Mouse (Mus musculus) MEL (cell line): ENCODE results near the gene Notch4. TPM values are rescaled to one million over a fixed set of nuclear protein-coding genes. Genes with fewer than 3 reads are reported as not detected.

Experiments used
- DNase-seq: peaks from one replicate; pipeline ENCODE4 v3.0.0; 2011; ENCODE audit warnings: low read depth, low spot score
- H3K27ac ChIP-seq: 2 replicates; pipeline ENCODE4 v1.5.1; 2012; ENCODE audit warnings: low read depth, mild to moderate bottlenecking, control low read depth, low read length, moderate library complexity; ENCODE audit not compliant: control insufficient read depth
- H3K27me3 ChIP-seq, 2 experiments: fragments of 150-350 bp in 1 of 2; sonication (generic) in 1 of 2; 2 replicates each; pipeline ENCODE4 v1.6.1; 2012; ENCODE audit warnings: low read length in 2 of 2, mild to moderate bottlenecking in 2 of 2, improper control_type of control experiment in 1 of 2, moderate library complexity in 1 of 2; ENCODE audit not compliant: insufficient read depth in 2 of 2, control insufficient read depth in 1 of 2
- H3K36me3 ChIP-seq, 2 experiments: 2 replicates each; pipeline ENCODE4 v1.6.1; 2012 to 2014; ENCODE audit warnings: low read length in 2 of 2, improper control_type of control experiment in 1 of 2, inconsistent platforms in 1 of 2, mild to moderate bottlenecking in 1 of 2; ENCODE audit not compliant: insufficient read depth in 2 of 2, control insufficient read depth in 1 of 2
- H3K4me1 ChIP-seq, 2 experiments: fragments of 150-350 bp in 1 of 2; sonication (generic) in 1 of 2; 2 replicates each; pipeline ENCODE4 v1.6.1; 2012; ENCODE audit warnings: low read length in 2 of 2, improper control_type of control experiment in 1 of 2, mild to moderate bottlenecking in 1 of 2; ENCODE audit not compliant: insufficient read depth in 2 of 2, control insufficient read depth in 1 of 2
- H3K4me3 ChIP-seq, 2 experiments: fragments of 150-350 bp in 1 of 2; sonication (generic) in 1 of 2; 2 replicates each; pipeline ENCODE4 v1.5.1; 2012; ENCODE audit warnings: low read depth in 2 of 2, low read length in 2 of 2, mild to moderate bottlenecking in 2 of 2, moderate library complexity in 2 of 2, control low read depth in 1 of 2, improper control_type of control experiment in 1 of 2; ENCODE audit not compliant: control insufficient read depth in 1 of 2, insufficient read depth in 1 of 2
- H3K79me2 ChIP-seq: 2 replicates; pipeline ENCODE4 v1.6.1; 2012; ENCODE audit warnings: mild to moderate bottlenecking, low read length, moderate library complexity; ENCODE audit not compliant: control insufficient read depth, poor library complexity, insufficient read depth
- H3K9ac ChIP-seq: 2 replicates; pipeline ENCODE4 v1.6.1; 2012; ENCODE audit warnings: low read depth, mild to moderate bottlenecking, control low read depth, low read length, moderate library complexity; ENCODE audit not compliant: control insufficient read depth, poor library complexity, severe bottlenecking
- H3K9me3 ChIP-seq: fragments of 150-350 bp; sonication (generic); replicated peaks from 2 replicates; pipeline ENCODE4 v1.6.1; 2012; ENCODE audit warnings: mild to moderate bottlenecking, low read length, improper control_type of control experiment, moderate library complexity; ENCODE audit not compliant: insufficient read depth
- CHD2 ChIP-seq: IDR thresholded peaks from 2 replicates; pipeline ENCODE4 v1.6.1; 2011; ENCODE audit warnings: low read length, improper control_type of control experiment
- EP300 ChIP-seq, 2 experiments: IDR thresholded peaks; 2 replicates each; pipeline ENCODE4 v1.6.1; 2011; ENCODE audit warnings: improper control_type of control experiment in 2 of 2, low read length in 2 of 2, low read depth in 1 of 2, mild to moderate bottlenecking in 1 of 2
- GABPA ChIP-seq: IDR thresholded peaks from 2 replicates; pipeline ENCODE4 v1.6.1; 2012; ENCODE audit warnings: low read depth, mild to moderate bottlenecking, inconsistent platforms, low read length, improper control_type of control experiment, moderate library complexity
- GATA1 ChIP-seq: IDR thresholded peaks from 2 replicates; pipeline ENCODE4 v1.6.1; 2011; ENCODE audit warnings: low read depth, low read length, improper control_type of control experiment
- JUND ChIP-seq: IDR thresholded peaks from 2 replicates; pipeline ENCODE4 v1.6.1; 2011; ENCODE audit warnings: low read depth, mild to moderate bottlenecking, improper control_type of control experiment, low read length
- MEF2A ChIP-seq: IDR thresholded peaks from 2 replicates; pipeline ENCODE4 v1.6.1; 2014; ENCODE audit warnings: low read depth, mild to moderate bottlenecking, inconsistent platforms, low read length, improper control_type of control experiment; ENCODE audit not compliant: poor library complexity, insufficient replicate concordance, severe bottlenecking; ENCODE audit errors: extremely low read depth
- MXI1 ChIP-seq: IDR thresholded peaks from 2 replicates; pipeline ENCODE4 v1.6.1; 2011; ENCODE audit warnings: mild to moderate bottlenecking, low read depth, low read length, improper control_type of control experiment
- MYC ChIP-seq: IDR thresholded peaks from 2 replicates; pipeline ENCODE4 v1.6.1; 2011; ENCODE audit warnings: low read depth, mild to moderate bottlenecking, low read length, improper control_type of control experiment, moderate library complexity
- NELFE ChIP-seq: IDR thresholded peaks from 2 replicates; pipeline ENCODE4 v1.6.1; 2011; ENCODE audit warnings: low read depth, low read length, improper control_type of control experiment
- POLR2A ChIP-seq, 2 experiments: IDR thresholded peaks; 2 replicates each; pipeline ENCODE4 v1.6.1; 2011 to 2012; ENCODE audit warnings: low read length in 2 of 2, mild to moderate bottlenecking in 2 of 2, control low read depth in 1 of 2, improper control_type of control experiment in 1 of 2, low read depth in 1 of 2, moderate library complexity in 1 of 2; ENCODE audit not compliant: control insufficient read depth in 1 of 2, insufficient read depth in 1 of 2, poor library complexity in 1 of 2
- POLR2AphosphoS2 ChIP-seq: IDR thresholded peaks from 2 replicates; pipeline ENCODE4 v1.6.1; 2011; ENCODE audit warnings: low read length, improper control_type of control experiment
- SIN3A ChIP-seq: IDR thresholded peaks from 2 replicates; pipeline ENCODE4 v1.6.1; 2012; ENCODE audit warnings: low read length, improper control_type of control experiment, inconsistent platforms
- SMC3 ChIP-seq: IDR thresholded peaks from 2 replicates; pipeline ENCODE4 v1.6.1; 2011; ENCODE audit warnings: low read depth, low read length, improper control_type of control experiment
- TAL1 ChIP-seq: IDR thresholded peaks from 2 replicates; pipeline ENCODE4 v1.6.1; 2012; ENCODE audit warnings: mild to moderate bottlenecking, inconsistent platforms, low read length, moderate library complexity, mixed read lengths
- USF2 ChIP-seq, 2 experiments: IDR thresholded peaks; 2 replicates each; pipeline ENCODE4 v1.6.1; 2011 to 2012; ENCODE audit warnings: improper control_type of control experiment in 2 of 2, low read length in 2 of 2, borderline replicate concordance in 1 of 2, inconsistent platforms in 1 of 2, low read depth in 1 of 2, mild to moderate bottlenecking in 1 of 2; ENCODE audit not compliant: insufficient read depth in 1 of 2
- ZC3H11A ChIP-seq: IDR thresholded peaks from 2 replicates; pipeline ENCODE4 v1.6.1; 2012; ENCODE audit warnings: low read depth, mild to moderate bottlenecking, inconsistent platforms, low read length, improper control_type of control experiment
- ZKSCAN1 ChIP-seq: IDR thresholded peaks from 2 replicates; pipeline ENCODE4 v1.6.1; 2012; ENCODE audit warnings: low read depth, mild to moderate bottlenecking, inconsistent platforms, low read length, improper control_type of control experiment, moderate library complexity
- ZMIZ1 ChIP-seq: IDR thresholded peaks from 2 replicates; pipeline ENCODE4 v1.6.1; 2012; ENCODE audit warnings: low read depth, mild to moderate bottlenecking, inconsistent platforms, low read length, improper control_type of control experiment, moderate library complexity
- polyA plus RNA-seq, 2 experiments: library from polyadenylated mRNA; stranded (reverse) in 1 of 2; unstranded in 1 of 2; fragments of >175 nt in 1 of 2; fragments of >200 nt in 1 of 2; gene quantifications; 2 replicates each; pipeline versions ENCODE4 v1.2.1 to v1.2.4; 2012; ENCODE audit warnings: low replicate concordance in 2 of 2, low read depth in 1 of 2; ENCODE audit not compliant: insufficient read length in 2 of 2, insufficient read depth in 1 of 2, missing spikeins in 1 of 2
- total RNA-seq: library from RNA; depleted of rRNA; stranded (reverse); fragments of 300-350 nt; gene quantifications from 2 replicates; pipeline ENCODE4 v1.2.3, GENCODE M21; 2012

The Notch4 gene
- total and polyA plus RNA-seq, 3 experiments: 0.15 to 21.9 (median 0.33) TPM

DNA sequence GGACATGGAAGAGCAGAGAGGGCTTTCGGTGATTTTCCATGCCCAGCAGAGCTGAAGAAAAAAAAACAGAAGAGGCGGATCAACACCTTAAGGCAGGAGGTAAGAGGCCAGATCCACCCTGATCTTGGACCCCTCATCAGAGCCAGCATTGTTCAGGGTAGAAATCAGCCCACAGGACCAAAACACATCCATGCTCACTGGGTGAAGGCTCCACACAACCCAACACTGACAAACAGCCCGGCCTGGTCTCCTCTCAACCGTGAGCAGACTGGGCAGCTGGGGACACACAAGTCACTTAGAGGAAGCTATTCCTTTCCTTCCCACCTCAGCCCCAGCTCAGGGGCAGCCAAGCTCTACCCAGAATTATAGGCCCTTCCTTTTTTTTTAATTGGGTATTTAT lies 16.5 kb upstream of the Notch4 start:
- no peak for TF ChIP-seq POLR2A (IDR thresholded peaks at IDR 0.05; ENCODE audit: control insufficient read depth in 1 of 2, insufficient read depth in 1 of 2, low read depth in 1 of 2, low read length in 2 of 2, poor library complexity in 1 of 2)
- TF ChIP-seq NELFE: no peak
- TF ChIP-seq SMC3: no peak
- no peak for TF ChIP-seq MXI1
- TF ChIP-seq MYC: no peak
- TF ChIP-seq ZMIZ1: no peak
- TF ChIP-seq TAL1: no peak
- TF ChIP-seq JUND: no peak
- TF ChIP-seq CHD2: no peak
- no peak for TF ChIP-seq MEF2A
- no peak overlapping the region for H3K27ac ChIP-seq
- H3K36me3 ChIP-seq: no peaks in the 10 kb centered on the region; a peak in 1 of 4 replicates
- H3K9ac ChIP-seq: no peak overlapping the region
- no peak for DNase-seq
- H3K79me2 ChIP-seq: no peaks in the 10 kb centered on the region
- H3K4me3 ChIP-seq: no peak overlapping the region
- H3K27me3 ChIP-seq: no peaks in the 10 kb centered on the region; a peak in 2 of 4 replicates
- H3K9me3 ChIP-seq: no peaks in the 10 kb centered on the region
- H3K4me1 ChIP-seq: no peaks in the 10 kb centered on the region

DNA sequence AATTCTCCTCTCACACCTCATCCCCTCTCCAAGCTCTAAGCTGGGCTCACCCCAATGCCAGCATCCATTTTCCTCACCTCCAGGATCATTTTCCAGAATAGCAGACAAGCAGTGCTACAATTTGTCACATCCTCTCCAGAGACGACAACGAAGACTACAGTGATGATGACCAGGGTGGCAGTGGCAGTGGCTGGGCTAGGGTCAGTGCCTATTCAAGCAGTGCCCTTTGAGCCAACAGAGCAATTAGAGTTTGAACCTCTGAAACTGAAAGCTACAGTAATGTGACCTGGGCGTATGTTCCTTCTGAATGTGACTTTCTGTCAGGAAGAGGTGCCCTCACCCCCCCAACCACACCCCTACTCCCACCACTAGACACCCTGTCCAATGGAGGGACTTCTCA lies 14.9 kb upstream of the Notch4 start:
- Histone ChIP-seq H3K79me2 (no peaks in the 10 kb centered on the region), H3K9ac (no peak overlapping the region), H3K27me3 (no peaks in the 10 kb centered on the region; a peak in 2 of 4 replicates), H3K4me3 (no peak overlapping the region), H3K27ac (no peak overlapping the region), H3K4me1 (no peaks in the 10 kb centered on the region), H3K9me3 (no peaks in the 10 kb centered on the region), H3K36me3 (no peaks in the 10 kb centered on the region)
- TF ChIP-seq EP300 (IDR thresholded peaks at IDR 0.05; ENCODE audit: low read depth in 1 of 2, low read length in 2 of 2) (no peak), SIN3A (no peak), GATA1 (no peak), POLR2AphosphoS2 (no peak), TAL1 (no peak), GABPA (no peak), USF2 (IDR thresholded peaks at IDR 0.05; ENCODE audit: borderline replicate concordance in 1 of 2, insufficient read depth in 1 of 2, low read depth in 1 of 2, low read length in 2 of 2) (no peak), ZC3H11A (no peak), ZKSCAN1 (no peak), MEF2A (no peak), ZMIZ1 (no peak)
- DNase-seq: no peak
